Mouse (Mus musculus) MEL (cell line): ENCODE measurements around the gene Fam107b.

ENCODE experiments used
- CTCF ChIP-seq, 3 experiments: IDR thresholded peaks in 2 of 3; conservative IDR thresholded peaks in 1 of 3; 2 replicates each; pipeline ENCODE4 v1.5.1; 2011 to 2012; ENCODE audit warnings: low read length in 3 of 3, low read depth in 2 of 3, mild to moderate bottlenecking in 2 of 3, improper control_type of control experiment in 1 of 3, inconsistent platforms in 1 of 3, mixed read lengths in 1 of 3, moderate library complexity in 1 of 3; ENCODE audit not compliant: control insufficient read depth in 1 of 3, insufficient read depth in 1 of 3, poor library complexity in 1 of 3, severe bottlenecking in 1 of 3
- EP300 ChIP-seq, 2 experiments: IDR thresholded peaks; 2 replicates each; pipeline ENCODE4 v1.6.1; 2011; ENCODE audit warnings: improper control_type of control experiment in 2 of 2, low read length in 2 of 2, low read depth in 1 of 2, mild to moderate bottlenecking in 1 of 2
- GABPA ChIP-seq: IDR thresholded peaks from 2 replicates; pipeline ENCODE4 v1.6.1; 2012; ENCODE audit warnings: low read depth, mild to moderate bottlenecking, inconsistent platforms, low read length, improper control_type of control experiment, moderate library complexity
- GATA1 ChIP-seq: IDR thresholded peaks from 2 replicates; pipeline ENCODE4 v1.6.1; 2011; ENCODE audit warnings: low read depth, low read length, improper control_type of control experiment
- JUND ChIP-seq: IDR thresholded peaks from 2 replicates; pipeline ENCODE4 v1.6.1; 2011; ENCODE audit warnings: low read depth, mild to moderate bottlenecking, improper control_type of control experiment, low read length
- KAT2A ChIP-seq: conservative IDR thresholded peaks from 2 replicates; pipeline ENCODE4 v1.6.1; 2012; ENCODE audit warnings: low read depth, low read length, improper control_type of control experiment, inconsistent platforms
- NELFE ChIP-seq: IDR thresholded peaks from 2 replicates; pipeline ENCODE4 v1.6.1; 2011; ENCODE audit warnings: low read depth, low read length, improper control_type of control experiment
- POLR2AphosphoS2 ChIP-seq: IDR thresholded peaks from 2 replicates; pipeline ENCODE4 v1.6.1; 2011; ENCODE audit warnings: low read length, improper control_type of control experiment
- POLR2AphosphoS5 ChIP-seq: IDR thresholded peaks from 2 replicates; pipeline ENCODE4 v1.6.1; 2012; ENCODE audit warnings: low read depth, borderline replicate concordance, mild to moderate bottlenecking, inconsistent platforms, low read length, moderate library complexity, mixed read lengths
- UBTF ChIP-seq: IDR thresholded peaks from 2 replicates; pipeline ENCODE4 v1.6.1; 2012; ENCODE audit warnings: low read depth, mild to moderate bottlenecking, inconsistent platforms, low read length, improper control_type of control experiment, moderate library complexity, borderline replicate concordance; ENCODE audit not compliant: insufficient read depth
- USF1 ChIP-seq: IDR thresholded peaks from 2 replicates; pipeline ENCODE4 v1.6.1; 2014; ENCODE audit warnings: low read depth, mild to moderate bottlenecking, inconsistent platforms, low read length, improper control_type of control experiment, moderate library complexity
- ZNF384 ChIP-seq: IDR thresholded peaks from 2 replicates; pipeline ENCODE4 v1.6.1; 2012; ENCODE audit warnings: low read depth, mild to moderate bottlenecking, inconsistent platforms, low read length, improper control_type of control experiment

GRCm38 (mm10) chr2:3683343-3683742, 113.1 kb downstream of the Fam107b start:
- TF ChIP-seq CTCF (IDR thresholded peaks at IDR 0.05 in 2 of 3, conservative IDR thresholded peaks at IDR 0.05 in 1 of 3; ENCODE audit: control insufficient read depth in 1 of 3, insufficient read depth in 1 of 3, low read depth in 2 of 3, low read length in 3 of 3, poor library complexity in 1 of 3, severe bottlenecking in 1 of 3), result no peak
- TF ChIP-seq EP300 (IDR thresholded peaks at IDR 0.05; ENCODE audit: low read depth in 1 of 2, low read length in 2 of 2), result no peak
- TF ChIP-seq UBTF, result no peak
- TF ChIP-seq JUND, result no peak
- TF ChIP-seq NELFE, result no peak
- TF ChIP-seq KAT2A, result no peak
- TF ChIP-seq GATA1, result no peak
- TF ChIP-seq POLR2AphosphoS5, result no peak
- no peak for TF ChIP-seq POLR2AphosphoS2
- TF ChIP-seq GABPA, result no peak
- no peak for TF ChIP-seq USF1
- TF ChIP-seq ZNF384, result no peak
